Mouse (Mus musculus) cortical plate, adult 2 months (tissue): ENCODE measurements around the gene Polr2i. TPM values are rescaled to one million over a fixed set of nuclear protein-coding genes. Genes with fewer than 3 reads are reported as not detected.
"Not testable (repeated sequence)": the region's sequence is repeated elsewhere in the genome, so short reads cannot be mapped to it uniquely, and the experiment has no call there.

Source experiments
- H3K27ac ChIP-seq: fragments of 200-500 bp; 2 replicates; pipeline ENCODE4 v1.5.1; 2012; ENCODE audit warnings: low read length, control low read depth, inconsistent platforms; ENCODE audit not compliant: insufficient read depth
- H3K4me1 ChIP-seq: fragments of 200-500 bp; 2 replicates; pipeline ENCODE4 v1.6.1; 2011; ENCODE audit warnings: low read length; ENCODE audit not compliant: control insufficient read depth, insufficient read depth
- H3K4me3 ChIP-seq: fragments of 200-500 bp; 2 replicates; pipeline ENCODE4 v1.5.1; 2011; ENCODE audit warnings: mild to moderate bottlenecking, low read length, control low read depth; ENCODE audit not compliant: insufficient read depth
- CTCF ChIP-seq: fragments of 200-500 bp; IDR thresholded peaks from 2 replicates; pipeline ENCODE4 v1.5.1; 2011; ENCODE audit warnings: mild to moderate bottlenecking, control low read depth, low read length; ENCODE audit not compliant: insufficient read depth; ENCODE audit errors: extremely low read depth
- POLR2A ChIP-seq: fragments of 200-500 bp; IDR thresholded peaks from 2 replicates; pipeline ENCODE4 v1.6.1; 2011; ENCODE audit warnings: mild to moderate bottlenecking, low read length, control low read depth; ENCODE audit not compliant: insufficient read depth; ENCODE audit errors: extremely low read depth
- polyA plus RNA-seq: library from polyadenylated mRNA; depleted of rRNA; stranded (reverse); fragments of >200 nt; gene quantifications from 2 replicates; pipeline ENCODE4 v1.2.3, GENCODE M21; 2012

Gene Polr2i
- polyA plus RNA-seq, 1 experiment = 157 TPM

DNA sequence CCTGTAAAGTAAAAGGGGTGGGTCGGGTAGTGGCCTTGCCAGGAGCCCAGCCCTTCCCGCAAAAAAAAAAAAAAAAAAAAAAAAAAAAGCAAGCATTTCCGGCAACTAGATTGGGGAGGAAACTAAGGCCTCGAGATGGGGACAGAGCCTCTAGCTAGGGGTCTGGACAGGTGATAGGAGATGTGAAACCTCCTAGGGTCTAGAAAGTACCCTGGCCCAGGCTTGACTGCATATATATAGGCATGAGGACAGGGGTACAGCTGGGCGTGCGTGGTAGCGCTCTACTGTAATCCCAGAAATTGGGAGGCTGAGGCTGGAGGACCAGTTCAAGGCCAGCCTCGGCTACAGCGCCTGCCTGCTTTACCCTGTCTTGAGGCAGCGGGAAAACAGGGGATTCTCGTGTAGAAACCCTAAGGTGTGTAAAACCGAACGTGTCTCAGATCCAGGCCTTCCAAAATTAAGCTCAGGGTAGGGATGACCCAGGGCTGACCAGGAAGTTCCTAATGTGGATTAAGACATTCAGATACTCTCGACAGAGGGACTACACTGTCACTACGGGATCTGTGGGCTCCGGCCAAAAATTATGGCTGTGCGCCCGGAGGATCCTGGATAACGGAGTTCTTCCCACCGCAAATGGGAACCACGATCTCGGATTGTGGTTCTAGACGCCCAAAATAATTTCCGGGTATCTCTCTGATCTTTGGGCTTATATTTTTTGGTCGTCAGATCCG, 37.5 kb upstream of the Polr2i start:
- Histone ChIP-seq H3K27ac (peak overlapping the region; percentile 33), H3K4me3 (peak overlapping the region; percentile 72), H3K4me1 (no peaks in the 10 kb centered on the region)
- TF ChIP-seq POLR2A (no peak), CTCF (no peak)

DNA sequence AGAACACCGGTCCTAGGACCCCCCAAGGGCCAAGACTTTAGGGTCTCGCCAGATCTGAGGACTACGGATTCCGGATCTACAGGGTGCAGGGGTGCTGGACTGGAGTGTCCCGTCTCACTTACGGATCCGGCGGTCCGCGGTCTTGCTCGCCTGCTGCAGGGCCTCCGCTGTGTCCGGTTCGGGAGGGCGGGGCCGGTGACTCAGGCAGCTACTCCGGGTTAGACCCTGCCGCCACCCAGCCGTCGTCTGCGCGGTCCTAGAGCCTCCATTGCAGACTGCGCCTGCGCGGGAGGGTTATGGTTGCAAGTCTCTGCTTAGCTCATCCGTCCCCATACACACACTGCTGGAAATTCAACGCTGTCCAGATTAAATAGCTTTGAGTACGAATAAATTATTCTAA, 36.9 kb upstream of the Polr2i start:
- Histone ChIP-seq H3K4me3 (peak overlapping the region; percentile 72), H3K27ac (peak overlapping the region; percentile 33), H3K4me1 (no peaks in the 10 kb centered on the region)
- peak; percentile 70; the same call in 1 of the 2 replicates for TF ChIP-seq POLR2A
- no peak for TF ChIP-seq CTCF

DNA sequence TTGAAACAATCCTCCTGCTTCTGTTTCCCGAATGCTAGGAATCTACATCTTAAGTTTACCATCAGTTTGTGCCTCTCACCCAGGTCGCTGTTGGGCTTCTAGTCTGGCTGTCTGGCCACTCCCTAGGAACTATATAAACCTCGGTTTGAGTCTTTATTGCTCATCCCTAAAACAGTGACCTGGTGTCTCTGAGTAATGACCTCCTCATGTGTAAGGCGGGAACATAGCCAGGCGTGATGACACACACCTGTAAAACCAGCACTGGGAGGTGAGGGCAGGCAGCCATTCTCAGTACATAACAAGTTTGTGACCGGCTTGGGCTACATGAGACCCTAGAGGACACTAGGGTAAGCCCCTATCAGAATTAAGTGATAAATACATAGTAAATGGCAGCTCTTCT, 36.3 kb upstream of the Polr2i start:
- peak overlapping the region; percentile 72; the same call in 1 of the 2 replicates for H3K4me3 ChIP-seq
- H3K27ac ChIP-seq = no peak overlapping the region

DNA sequence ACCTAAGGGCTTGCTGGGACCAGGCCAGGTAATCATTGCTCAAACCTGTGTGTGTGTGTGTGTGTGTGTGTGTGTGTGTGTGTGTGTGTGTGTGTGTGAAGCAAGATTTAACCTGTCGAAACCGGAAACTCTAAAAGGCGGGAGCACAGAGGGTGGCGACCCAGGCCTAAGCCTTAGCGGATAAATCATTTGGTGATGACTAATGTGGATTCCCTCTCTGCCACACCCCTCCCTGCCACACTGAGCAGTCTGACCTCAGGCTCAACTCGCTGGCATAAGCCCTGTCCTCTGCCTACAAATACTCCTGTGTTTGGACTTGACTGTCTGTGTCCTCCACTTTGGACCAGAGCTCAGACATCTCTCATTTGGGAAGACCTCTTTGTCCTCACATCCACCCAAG, 35.6 kb upstream of the Polr2i start:
- Histone ChIP-seq H3K4me3 (no peak overlapping the region), H3K4me1 (no peaks in the 10 kb centered on the region), H3K27ac (no peak overlapping the region)
- no peak for TF ChIP-seq CTCF
- no peak for TF ChIP-seq POLR2A

More for the DNA sequence above, 36.3 kb upstream of the Polr2i start:
- TF ChIP-seq POLR2A = no peak
- TF ChIP-seq CTCF = no peak
- H3K4me1 ChIP-seq = no peaks in the 10 kb centered on the region

DNA sequence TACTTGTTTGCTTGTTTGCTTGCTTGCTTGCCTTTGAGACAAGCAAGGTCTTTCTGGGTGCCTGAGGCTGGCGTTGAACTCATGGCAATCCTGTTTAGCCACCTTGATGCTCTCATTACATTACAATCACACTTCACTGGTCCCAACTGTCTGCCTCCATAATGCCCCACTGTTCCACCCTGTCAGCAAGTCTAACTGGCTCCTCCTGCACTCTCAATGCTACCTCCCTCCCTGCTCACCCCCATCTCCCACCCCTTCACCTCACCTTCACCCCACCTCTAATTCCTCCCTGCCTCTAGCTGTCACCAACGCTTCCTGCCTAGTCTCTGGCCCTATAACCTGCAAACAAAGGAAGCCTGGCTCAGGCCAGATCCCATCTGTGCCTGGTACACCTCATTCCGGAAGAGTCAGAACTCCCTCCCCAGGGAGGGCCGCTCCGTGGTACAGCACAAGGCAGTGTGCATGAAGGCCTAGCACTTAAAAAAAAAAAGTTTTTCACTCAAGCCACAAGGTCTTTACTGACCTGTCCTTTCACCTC, 34.1 kb upstream of the Polr2i start:
- Histone ChIP-seq H3K4me3 (no peak overlapping the region), H3K4me1 (no peaks in the 10 kb centered on the region), H3K27ac (no peak overlapping the region)
- no peak for TF ChIP-seq POLR2A
- no peak for TF ChIP-seq CTCF

DNA sequence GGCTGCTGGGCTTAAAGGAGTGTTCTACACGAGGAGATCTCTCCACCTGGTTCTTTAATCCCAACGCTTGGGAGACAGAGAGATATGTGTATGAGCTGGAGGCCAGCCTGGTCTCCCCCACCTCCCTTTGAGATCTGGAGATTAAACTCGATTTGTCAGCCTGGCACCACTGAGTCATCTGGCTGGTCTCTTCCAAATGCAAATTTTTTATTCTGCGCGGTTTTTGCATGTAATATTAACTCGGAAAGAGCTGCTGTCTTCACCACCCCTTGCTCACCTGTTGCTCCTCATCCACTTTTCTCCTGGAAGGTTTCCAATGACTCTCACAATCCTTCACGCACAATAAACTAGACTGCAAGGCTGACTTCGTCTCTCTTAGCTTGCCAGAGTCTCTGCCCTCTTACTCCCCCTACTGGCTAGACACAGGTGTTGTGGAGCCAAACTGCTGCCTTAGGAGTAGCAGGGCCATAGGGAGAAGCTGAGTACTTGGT, 33.2 kb upstream of the Polr2i start, which contains the start of gene Capns1:
Gene Capns1, minus strand, starts transcription at position 331 of the 491 bp plus-strand sequence.
- Histone ChIP-seq H3K4me3 (no peak within 1 kb of the TSS; the same call in 1 of the 2 replicates), H3K4me1 (no peaks in the 10 kb centered on the region), H3K27ac (no peak within 1 kb of the TSS)
- TF ChIP-seq CTCF = peak; percentile 91
- TF ChIP-seq POLR2A = no peak

DNA sequence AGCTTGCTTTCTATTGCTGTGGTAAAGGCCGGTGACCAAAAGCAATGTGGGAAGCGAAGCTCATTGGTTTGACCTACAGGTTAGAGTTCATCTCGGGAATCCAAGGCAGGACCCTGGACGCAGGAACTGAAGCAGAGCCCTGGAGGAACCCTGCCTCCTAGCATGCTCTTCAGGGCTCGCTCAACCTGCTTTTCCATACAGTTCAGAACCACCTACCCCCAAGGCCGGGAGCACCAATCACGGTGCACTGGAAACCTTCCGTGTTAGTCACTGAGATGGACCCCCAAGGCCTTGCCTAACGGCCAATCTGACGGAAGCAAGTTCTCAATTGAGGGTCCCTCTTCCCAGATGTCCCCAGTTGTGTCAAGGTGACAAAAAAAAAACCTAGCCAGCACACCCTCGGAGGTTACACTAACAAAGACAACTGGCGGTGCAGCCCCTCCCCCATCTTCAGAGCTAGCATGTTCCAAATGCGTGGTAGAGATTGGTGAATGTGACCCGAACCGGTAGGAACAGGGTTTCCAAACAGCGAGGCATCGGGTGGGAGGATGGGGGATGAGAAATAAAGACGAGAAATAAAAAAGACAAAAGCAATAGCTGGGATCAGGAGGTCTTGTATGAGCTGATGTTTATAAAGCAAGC, 32.1 kb upstream of the Polr2i start:
- no peak overlapping the region for H3K4me3 ChIP-seq
- H3K27ac ChIP-seq = no peak overlapping the region
- TF ChIP-seq POLR2A = no peak
- no peak for TF ChIP-seq CTCF
- H3K4me1 ChIP-seq = no peaks in the 10 kb centered on the region

DNA sequence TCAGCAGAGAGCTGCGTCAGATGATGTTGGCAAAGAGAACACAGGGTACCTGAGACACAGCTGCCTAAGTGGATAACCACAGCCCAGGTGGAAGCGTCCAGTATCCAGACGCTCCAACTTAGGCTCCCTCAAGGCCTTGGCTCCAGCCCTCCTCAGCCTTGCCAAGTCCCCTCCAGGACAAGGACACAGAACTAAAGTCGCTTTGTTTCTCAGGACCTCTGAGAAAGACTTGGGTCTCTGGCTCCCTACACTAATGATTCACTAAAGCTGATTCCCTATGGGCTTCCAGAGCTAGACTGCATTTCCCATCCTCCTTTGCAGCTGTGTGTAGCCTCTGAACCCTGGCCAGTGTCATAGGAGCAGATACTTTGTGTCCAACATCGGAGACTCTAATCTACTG, 31.5 kb upstream of the Polr2i start:
- TF ChIP-seq CTCF (no peak), POLR2A (no peak)
- no peak overlapping the region for H3K27ac ChIP-seq
- H3K4me1 ChIP-seq = no peaks in the 10 kb centered on the region
- no peak overlapping the region for H3K4me3 ChIP-seq

DNA sequence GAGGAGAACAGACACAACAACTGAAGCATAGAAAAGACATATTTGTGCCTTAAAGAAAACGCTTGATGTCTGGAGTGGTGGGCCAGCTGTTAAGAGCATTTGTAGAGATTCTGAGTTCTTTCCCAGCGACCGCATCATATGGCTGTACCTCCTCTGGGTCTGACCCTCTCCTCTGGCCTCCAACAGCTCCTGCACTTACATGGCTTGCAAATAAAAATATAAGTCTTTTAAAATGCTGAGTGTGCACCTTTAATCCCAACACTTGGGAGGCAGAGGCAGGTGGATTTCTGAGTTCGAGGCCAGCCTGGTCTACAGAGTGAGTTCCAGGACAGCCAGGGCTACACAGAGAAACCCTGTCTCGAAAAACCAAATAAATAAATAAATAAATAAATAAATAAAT, 31.1 kb upstream of the Polr2i start:
- not testable (repeated sequence) for H3K27ac ChIP-seq, H3K4me3 ChIP-seq, H3K4me1 ChIP-seq

DNA sequence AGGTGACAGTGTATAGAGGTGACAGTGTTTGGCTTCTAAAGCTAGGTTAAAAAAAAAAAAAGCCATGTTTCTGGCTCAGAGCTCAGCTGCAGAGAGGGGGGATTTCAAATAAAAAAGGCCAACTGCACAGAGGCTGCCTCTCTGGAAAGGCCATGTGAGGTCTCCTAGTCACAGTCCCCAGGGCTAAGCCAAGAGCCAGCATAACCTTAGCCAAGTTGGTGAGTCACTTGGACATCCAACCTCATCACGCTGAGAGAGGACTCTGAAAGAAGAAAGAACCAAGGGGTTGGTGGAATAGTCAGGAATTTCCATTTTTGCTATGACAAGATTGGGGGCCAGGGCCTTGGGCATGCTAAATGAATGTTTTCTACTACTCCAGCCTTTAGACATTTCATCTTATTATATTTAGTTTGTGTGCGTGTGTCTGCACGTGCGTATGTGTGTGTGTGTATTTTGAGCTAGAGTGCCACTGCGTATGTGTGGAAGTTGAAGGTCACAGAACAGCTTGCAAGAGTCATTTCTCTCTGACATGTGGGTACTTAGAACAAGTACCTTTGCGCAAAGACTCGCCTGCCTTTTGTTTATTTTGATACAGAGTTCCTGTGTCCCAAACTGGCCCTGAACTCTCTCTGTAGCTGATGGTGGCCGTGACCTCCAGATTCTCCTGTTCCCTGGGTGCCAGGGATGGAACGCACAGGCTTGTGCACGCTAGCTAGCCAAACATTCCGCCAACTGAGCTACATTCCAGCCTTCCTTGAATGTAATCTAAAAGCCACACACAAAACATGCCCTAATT, 28.7 kb upstream of the Polr2i start:
- no peak for TF ChIP-seq CTCF
- TF ChIP-seq POLR2A = no peak
- Histone ChIP-seq H3K27ac (no peak overlapping the region), H3K4me1 (no peaks in the 10 kb centered on the region), H3K4me3 (no peak overlapping the region)
